Mouse (Mus musculus) liver, embryonic 16.5 days (tissue): ENCODE measurements around the gene 2310034G01Rik. TPM values are rescaled to one million over a fixed set of nuclear protein-coding genes. Genes with fewer than 3 reads are reported as not detected.

Source experiments
- ATAC-seq: fragments of 200-750 bp; cut with Nextera tagmentation; 2 replicates; pipeline ENCODE4 v1.8.0; 2017; ENCODE audit warnings: low read depth, mild to moderate bottlenecking, moderate number of reproducible peaks, moderate library complexity
- H3K27ac ChIP-seq: fragments of 300-500 bp; sonication (generic); 2 replicates; pipeline ENCODE4 v1.5.1; 2014; ENCODE audit warnings: mild to moderate bottlenecking, low read length
- H3K27me3 ChIP-seq: fragments of 300-500 bp; sonication (generic); 2 replicates; pipeline ENCODE4 v1.6.1; 2014; ENCODE audit warnings: low read depth, low read length, mixed read lengths; ENCODE audit not compliant: control insufficient read depth, insufficient read depth
- H3K36me3 ChIP-seq: fragments of 300-500 bp; sonication (generic); 2 replicates; pipeline ENCODE4 v1.6.1; 2014; ENCODE audit warnings: mild to moderate bottlenecking; ENCODE audit not compliant: control insufficient read depth, insufficient read depth
- H3K4me1 ChIP-seq: fragments of 300-500 bp; sonication (generic); 2 replicates; pipeline ENCODE4 v1.6.1; 2014; ENCODE audit warnings: low read depth, low read length, mixed read lengths; ENCODE audit not compliant: control insufficient read depth
- H3K4me2 ChIP-seq: fragments of 300-500 bp; sonication (generic); 2 replicates; pipeline ENCODE4 v1.6.1; 2014; ENCODE audit warnings: low read depth, low read length, mixed read lengths
- H3K4me3 ChIP-seq: fragments of 300-500 bp; sonication (generic); 2 replicates; pipeline ENCODE4 v1.5.1; 2014; ENCODE audit warnings: low read depth, mild to moderate bottlenecking, low read length
- H3K9ac ChIP-seq: fragments of 300-500 bp; sonication (generic); 2 replicates; pipeline ENCODE4 v1.6.1; 2014; ENCODE audit warnings: low read depth, low read length
- H3K9me3 ChIP-seq: fragments of 300-500 bp; sonication (generic); replicated peaks from 2 replicates; pipeline ENCODE4 v1.6.1; 2016; ENCODE audit warnings: low read length; ENCODE audit not compliant: control insufficient read depth
- WGBS: fragments of 180-500 bp; shearing (Covaris S2); extraction: QIAGEN DNeasy Blood & Tissue Kit; methylation state at CpG from one replicate; pipeline ENCODE4 v1.1.7; 2014; ENCODE audit not compliant: insufficient replicate concordance; 5-methylcytosine and 5-hydroxymethylcytosine counted together
- polyA plus RNA-seq: library from polyadenylated mRNA; unstranded; fragments of >200 nt; fragmentation: Nextera tagmentation; extraction: Ambion mirVana; gene quantifications from 2 replicates; pipeline ENCODE4 v1.2.1, GENCODE M21; 2015

Gene 2310034G01Rik
- polyA plus RNA-seq, 1 experiment from 2014 or later, result 0.40 TPM

- 2% methylated on average over 10 of the region's 10 CpGs for WGBS
- Histone ChIP-seq H3K4me1 (peaks cover 28% of the 10 kb centered on the region), H3K9ac (peak overlapping the region; percentile 63), H3K27me3 (no peaks in the 10 kb centered on the region), H3K4me3 (peak overlapping the region; percentile 76), H3K9me3 (no peaks in the 10 kb centered on the region), H3K4me2 (peak overlapping the region; percentile 90), H3K27ac (peak overlapping the region; percentile 17; the same call in 1 of the 2 replicates), H3K36me3 (peaks cover 3% of the 10 kb centered on the region; the same call in 1 of the 2 replicates)
- ATAC-seq, result no peak
Observed at GRCm38 (mm10) chr19:46394712-46395108, 44.6 kb upstream of the 2310034G01Rik start.

GRCm38 (mm10) chr19:46392018-46392417 lies 41.9 kb upstream of the 2310034G01Rik start:
- 32% methylated on average over 4 of the region's 4 CpGs for WGBS
- ATAC-seq, result no peak
- H3K9ac ChIP-seq, result no peak overlapping the region
- H3K4me2 ChIP-seq, result no peak overlapping the region
- H3K27ac ChIP-seq, result no peak overlapping the region
- H3K9me3 ChIP-seq, result no peaks in the 10 kb centered on the region
- no peaks in the 10 kb centered on the region for H3K27me3 ChIP-seq
- H3K4me1 ChIP-seq, result peaks cover 17% of the 10 kb centered on the region
- peaks cover 7% of the 10 kb centered on the region for H3K36me3 ChIP-seq
- no peak overlapping the region for H3K4me3 ChIP-seq

- no peak overlapping the region for H3K27ac ChIP-seq
Observed at GRCm38 (mm10) chr19:46389872-46390271, 39.8 kb upstream of the 2310034G01Rik start.

GRCm38 (mm10) chr19:46382275-46382674 lies 32.2 kb upstream of the 2310034G01Rik start:
- H3K4me1 ChIP-seq, result no peaks in the 10 kb centered on the region
- H3K27me3 ChIP-seq, result no peaks in the 10 kb centered on the region
- ATAC-seq, result no peak
- H3K4me2 ChIP-seq, result no peak overlapping the region
- no peak overlapping the region for H3K4me3 ChIP-seq
- H3K27ac ChIP-seq, result no peak overlapping the region
- 86% methylated on average over 9 of the region's 9 CpGs for WGBS
- no peak overlapping the region for H3K9ac ChIP-seq
- peaks cover 78% of the 10 kb centered on the region for H3K36me3 ChIP-seq
- no peaks in the 10 kb centered on the region for H3K9me3 ChIP-seq

More at GRCm38 (mm10) chr19:46389872-46390271, 39.8 kb upstream of the 2310034G01Rik start:
- no peak overlapping the region for H3K4me3 ChIP-seq
- no peak overlapping the region for H3K4me2 ChIP-seq
- ATAC-seq, result no peak
- H3K4me1 ChIP-seq, result peaks cover 13% of the 10 kb centered on the region
- H3K27me3 ChIP-seq, result no peaks in the 10 kb centered on the region
- WGBS, result 83% methylated on average over 5 of the region's 5 CpGs
- H3K9ac ChIP-seq, result no peak overlapping the region
- peaks cover 11% of the 10 kb centered on the region for H3K36me3 ChIP-seq
- no peaks in the 10 kb centered on the region for H3K9me3 ChIP-seq

- ATAC-seq, result no peak
- Histone ChIP-seq H3K36me3 (peaks cover 34% of the 10 kb centered on the region), H3K9ac (no peak overlapping the region), H3K4me1 (peaks cover 3% of the 10 kb centered on the region), H3K4me2 (no peak overlapping the region), H3K9me3 (no peaks in the 10 kb centered on the region), H3K27ac (no peak overlapping the region), H3K4me3 (no peak overlapping the region), H3K27me3 (no peaks in the 10 kb centered on the region)
- 50% methylated on average over 4 of the region's 4 CpGs for WGBS
Observed at GRCm38 (mm10) chr19:46375891-46376290, 25.8 kb upstream of the 2310034G01Rik start.

GRCm38 (mm10) chr19:46375489-46375888 lies 25.4 kb upstream of the 2310034G01Rik start:
- peaks cover 30% of the 10 kb centered on the region for H3K36me3 ChIP-seq
- peaks cover 3% of the 10 kb centered on the region for H3K4me1 ChIP-seq
- H3K9ac ChIP-seq, result no peak overlapping the region
- H3K27me3 ChIP-seq, result no peaks in the 10 kb centered on the region
- no peaks in the 10 kb centered on the region for H3K9me3 ChIP-seq
- H3K4me3 ChIP-seq, result no peak overlapping the region
- ATAC-seq, result no peak
- H3K27ac ChIP-seq, result no peak overlapping the region
- WGBS, result 75% methylated on average over 5 of the region's 5 CpGs
- no peak overlapping the region for H3K4me2 ChIP-seq

- 72% methylated on average over 21 of the region's 21 CpGs for WGBS
- peak; percentile 42 for ATAC-seq
- Histone ChIP-seq H3K4me2 (no peak overlapping the region), H3K4me3 (no peak overlapping the region), H3K27me3 (no peaks in the 10 kb centered on the region), H3K4me1 (peaks cover 3% of the 10 kb centered on the region), H3K36me3 (peaks cover 22% of the 10 kb centered on the region), H3K9ac (no peak overlapping the region), H3K9me3 (no peaks in the 10 kb centered on the region), H3K27ac (no peak overlapping the region)
Observed at GRCm38 (mm10) chr19:46374477-46375088, 24.5 kb upstream of the 2310034G01Rik start.

- no peaks in the 10 kb centered on the region; the same call in 1 of the 2 replicates for H3K4me1 ChIP-seq
- H3K9me3 ChIP-seq, result no peaks in the 10 kb centered on the region
- H3K4me2 ChIP-seq, result no peak overlapping the region
- WGBS, result 26% methylated on average over 4 of the region's 4 CpGs
- H3K4me3 ChIP-seq, result no peak overlapping the region
- H3K27me3 ChIP-seq, result no peaks in the 10 kb centered on the region
- ATAC-seq, result peak; percentile 75; the same call in 1 of the 2 replicates
- H3K9ac ChIP-seq, result no peak overlapping the region
- H3K27ac ChIP-seq, result no peak overlapping the region
- H3K36me3 ChIP-seq, result no peaks in the 10 kb centered on the region; the same call in none of the 2 replicates
Observed at GRCm38 (mm10) chr19:46369204-46369603, 19.1 kb upstream of the 2310034G01Rik start.

- H3K27ac ChIP-seq, result no peak overlapping the region
- H3K9ac ChIP-seq, result no peak overlapping the region
- no peaks in the 10 kb centered on the region for H3K27me3 ChIP-seq
- 78% methylated on average over 23 of the region's 23 CpGs for WGBS
- H3K9me3 ChIP-seq, result no peaks in the 10 kb centered on the region
- no peaks in the 10 kb centered on the region; the same call in none of the 2 replicates for H3K36me3 ChIP-seq
- no peak overlapping the region for H3K4me2 ChIP-seq
- H3K4me1 ChIP-seq, result peaks cover 4% of the 10 kb centered on the region
- no peak overlapping the region for H3K4me3 ChIP-seq
- no peak for ATAC-seq
Observed at GRCm38 (mm10) chr19:46367798-46368590, 17.9 kb upstream of the 2310034G01Rik start.
